Mouse (Mus musculus): ENCODE data around the gene Prkg1. TPM values are rescaled to one million over a fixed set of nuclear protein-coding genes. Genes with fewer than 3 reads are reported as not detected.

Prkg1 gene
- polyA plus RNA-seq, 1 experiment, result 1.1 TPM

- no peak for TF ChIP-seq GATA1 (IDR thresholded peaks at IDR 0.05; ENCODE audit: borderline replicate concordance, low read length)
- no peak for TF ChIP-seq FLI1 (IDR thresholded peaks at IDR 0.05; ENCODE audit: low read length)
- no peaks in the 10 kb centered on the region for H3K36me3 ChIP-seq (replicated peaks; ENCODE audit: low read length)
- H3K4me3 ChIP-seq (replicated peaks), result no peak overlapping the region
- H3K9me3 ChIP-seq, result no peaks in the 10 kb centered on the region
- H3K27me3 ChIP-seq (replicated peaks), result no peaks in the 10 kb centered on the region
- H3K4me1 ChIP-seq, result peaks cover 5% of the 10 kb centered on the region
Measured at GRCm38 (mm10) chr19:31678324-31678723, 86.5 kb downstream of the Prkg1 start.

GRCm38 (mm10) chr19:31671726-31672125, 93.1 kb downstream of the Prkg1 start:
- TF ChIP-seq FLI1 (IDR thresholded peaks at IDR 0.05; ENCODE audit: low read length) (no peak), GATA1 (IDR thresholded peaks at IDR 0.05; ENCODE audit: borderline replicate concordance, low read length) (no peak)
- no peaks in the 10 kb centered on the region for H3K9me3 ChIP-seq
- no peaks in the 10 kb centered on the region for H3K36me3 ChIP-seq (replicated peaks; ENCODE audit: low read length)
- peaks cover 5% of the 10 kb centered on the region for H3K4me1 ChIP-seq
- H3K27me3 ChIP-seq (replicated peaks), result no peaks in the 10 kb centered on the region
- no peak overlapping the region for H3K4me3 ChIP-seq (replicated peaks)

- Histone ChIP-seq H3K4me3 (replicated peaks) (peak overlapping the region; percentile 95), H3K4me1 (peaks cover 46% of the 10 kb centered on the region), H3K36me3 (replicated peaks; ENCODE audit: low read length) (no peaks in the 10 kb centered on the region), H3K9me3 (no peaks in the 10 kb centered on the region), H3K27me3 (replicated peaks) (peaks cover 2% of the 10 kb centered on the region)
- TF ChIP-seq GATA1 (IDR thresholded peaks at IDR 0.05; ENCODE audit: borderline replicate concordance, low read length) (no peak), FLI1 (IDR thresholded peaks at IDR 0.05; ENCODE audit: low read length) (no peak)
Measured at GRCm38 (mm10) chr19:31665007-31665406, 99.8 kb downstream of the Prkg1 start.

- Histone ChIP-seq H3K9me3 (no peaks in the 10 kb centered on the region), H3K36me3 (replicated peaks; ENCODE audit: low read length) (no peaks in the 10 kb centered on the region), H3K4me3 (replicated peaks) (peak overlapping the region; percentile 95), H3K4me1 (peaks cover 47% of the 10 kb centered on the region), H3K27me3 (replicated peaks) (peaks cover 2% of the 10 kb centered on the region)
- TF ChIP-seq GATA1 (IDR thresholded peaks at IDR 0.05; ENCODE audit: borderline replicate concordance, low read length) (no peak), FLI1 (IDR thresholded peaks at IDR 0.05; ENCODE audit: low read length) (no peak)
Measured at GRCm38 (mm10) chr19:31664159-31664991, 100.5 kb downstream of the Prkg1 start.

GRCm38 (mm10) chr19:31663437-31664158, 101.2 kb downstream of the Prkg1 start:
- TF ChIP-seq GATA1 (IDR thresholded peaks at IDR 0.05; ENCODE audit: borderline replicate concordance, low read length) (no peak), FLI1 (IDR thresholded peaks at IDR 0.05; ENCODE audit: low read length) (no peak)
- H3K27me3 ChIP-seq (replicated peaks), result peaks cover 2% of the 10 kb centered on the region
- H3K4me3 ChIP-seq (replicated peaks), result peak overlapping the region; percentile 95
- H3K9me3 ChIP-seq, result no peaks in the 10 kb centered on the region
- peaks cover 52% of the 10 kb centered on the region for H3K4me1 ChIP-seq
- peaks cover 4% of the 10 kb centered on the region for H3K36me3 ChIP-seq (replicated peaks; ENCODE audit: low read length)

- H3K36me3 ChIP-seq (replicated peaks; ENCODE audit: low read length), result peaks cover 7% of the 10 kb centered on the region
- peaks cover 52% of the 10 kb centered on the region for H3K4me1 ChIP-seq
- H3K27me3 ChIP-seq (replicated peaks), result peaks cover 2% of the 10 kb centered on the region
- no peaks in the 10 kb centered on the region for H3K9me3 ChIP-seq
- peak overlapping the region; percentile 84 for H3K4me3 ChIP-seq (replicated peaks)
- TF ChIP-seq GATA1 (IDR thresholded peaks at IDR 0.05; ENCODE audit: borderline replicate concordance, low read length) (no peak), FLI1 (IDR thresholded peaks at IDR 0.05; ENCODE audit: low read length) (no peak)
Measured at GRCm38 (mm10) chr19:31662802-31663201, 102.0 kb downstream of the Prkg1 start.

GRCm38 (mm10) chr19:31658751-31659397, 106.0 kb downstream of the Prkg1 start:
- Histone ChIP-seq H3K9me3 (no peaks in the 10 kb centered on the region), H3K4me1 (peaks cover 44% of the 10 kb centered on the region), H3K27me3 (replicated peaks) (no peaks in the 10 kb centered on the region), H3K4me3 (replicated peaks) (no peak overlapping the region), H3K36me3 (replicated peaks; ENCODE audit: low read length) (peaks cover 30% of the 10 kb centered on the region)
- TF ChIP-seq GATA1 (IDR thresholded peaks at IDR 0.05; ENCODE audit: borderline replicate concordance, low read length), result no peak
- no peak for TF ChIP-seq FLI1 (IDR thresholded peaks at IDR 0.05; ENCODE audit: low read length)

GRCm38 (mm10) chr19:31656256-31656655, 108.6 kb downstream of the Prkg1 start:
- peaks cover 32% of the 10 kb centered on the region for H3K36me3 ChIP-seq (replicated peaks; ENCODE audit: low read length)
- H3K4me3 ChIP-seq (replicated peaks), result no peak overlapping the region
- no peaks in the 10 kb centered on the region for H3K27me3 ChIP-seq (replicated peaks)
- no peak for TF ChIP-seq GATA1 (IDR thresholded peaks at IDR 0.05; ENCODE audit: borderline replicate concordance, low read length)
- TF ChIP-seq FLI1 (IDR thresholded peaks at IDR 0.05; ENCODE audit: low read length), result no peak
- peaks cover 36% of the 10 kb centered on the region for H3K4me1 ChIP-seq
- H3K9me3 ChIP-seq, result no peaks in the 10 kb centered on the region

GRCm38 (mm10) chr19:31655826-31656225, 109.0 kb downstream of the Prkg1 start:
- H3K36me3 ChIP-seq (replicated peaks; ENCODE audit: low read length), result peaks cover 32% of the 10 kb centered on the region
- H3K27me3 ChIP-seq (replicated peaks), result no peaks in the 10 kb centered on the region
- TF ChIP-seq GATA1 (IDR thresholded peaks at IDR 0.05; ENCODE audit: borderline replicate concordance, low read length) (no peak), FLI1 (IDR thresholded peaks at IDR 0.05; ENCODE audit: low read length) (no peak)
- peaks cover 31% of the 10 kb centered on the region for H3K4me1 ChIP-seq
- H3K4me3 ChIP-seq (replicated peaks), result no peak overlapping the region
- no peaks in the 10 kb centered on the region for H3K9me3 ChIP-seq
